Mouse (Mus musculus): ENCODE results near the gene Tes.

GRCm38 (mm10) chr6:17055659-17056058 lies 9.3 kb upstream of the Tes start:
- TF ChIP-seq CTCF (IDR thresholded peaks at IDR 0.05; ENCODE audit: borderline replicate concordance, extremely low read depth, insufficient read depth, insufficient read length) (no peak), POLR2A (IDR thresholded peaks at IDR 0.05; ENCODE audit: borderline replicate concordance, extremely low read depth, insufficient read depth, insufficient read length, poor library complexity, severe bottlenecking) (no peak)
